Mouse (Mus musculus) heart, embryonic 10.5 days (tissue): ENCODE measurements at regions not wholly inside any gene's neighbourhood (a gene's known extent, or its start where the extent isn't known, plus 50 kb on each side); places are given as distances from the start of the nearest gene placed in this dataset.
A peak's percentile ranks its signal among the peaks of the same experiment; 100 is the strongest.
"Not testable (repeated sequence)": the region's sequence is repeated elsewhere in the genome, so short reads cannot be mapped to it uniquely, and the experiment has no call there.

Experiments
- DNase-seq: peaks from one replicate; pipeline ENCODE4 v3.0.0-alpha.2; 2017; ENCODE audit warnings: low spot score
- H3K27ac ChIP-seq: fragments of 300-500 bp; sonication (generic); 2 replicates; pipeline ENCODE4 v1.5.1; 2016; ENCODE audit warnings: mild to moderate bottlenecking
- H3K27me3 ChIP-seq: fragments of 300-500 bp; sonication (generic); 2 replicates; pipeline ENCODE4 v1.6.1; 2016; ENCODE audit warnings: mild to moderate bottlenecking; ENCODE audit not compliant: poor library complexity, insufficient read depth, severe bottlenecking
- H3K36me3 ChIP-seq: fragments of 300-500 bp; sonication (generic); 2 replicates; pipeline ENCODE4 v1.6.1; 2016; ENCODE audit warnings: mild to moderate bottlenecking, moderate library complexity
- H3K4me1 ChIP-seq: fragments of 300-500 bp; sonication (generic); 2 replicates; pipeline ENCODE4 v1.6.1; 2016; ENCODE audit warnings: mild to moderate bottlenecking
- H3K4me3 ChIP-seq: fragments of 300-500 bp; sonication (generic); 2 replicates; pipeline ENCODE4 v1.5.1; 2016; ENCODE audit warnings: mild to moderate bottlenecking, moderate library complexity
- H3K9me3 ChIP-seq: fragments of 300-500 bp; sonication (generic); 2 replicates; pipeline ENCODE4 v1.6.1; 2016; ENCODE audit warnings: mild to moderate bottlenecking, moderate library complexity
- WGBS: fragments of 180-500 bp; shearing (Covaris S2); methylation state at CpG from one replicate; pipeline ENCODE4 v1.1.7; 2016; 5-methylcytosine and 5-hydroxymethylcytosine counted together

GRCm38 (mm10) chrX:50675356-50675755, 165.5 kb upstream of the Stk26 start:
- WGBS = 33% methylated on average over 6 of the region's 6 CpGs
- no peaks in the 10 kb centered on the region for H3K36me3 ChIP-seq
- H3K4me3 ChIP-seq = no peak overlapping the region
- H3K27ac ChIP-seq = no peak overlapping the region
- H3K4me1 ChIP-seq = no peaks in the 10 kb centered on the region
- H3K27me3 ChIP-seq = peaks cover 11% of the 10 kb centered on the region; the same call in 1 of the 2 replicates
- no peaks in the 10 kb centered on the region for H3K9me3 ChIP-seq
- no peak for DNase-seq

GRCm38 (mm10) chrX:50657835-50658565, 182.8 kb upstream of the Stk26 start:
- Histone ChIP-seq H3K36me3 (no peaks in the 10 kb centered on the region), H3K27me3 (peaks cover 6% of the 10 kb centered on the region; the same call in 1 of the 2 replicates), H3K4me1 (no peaks in the 10 kb centered on the region), H3K9me3 (no peaks in the 10 kb centered on the region), H3K27ac (peak overlapping the region; percentile 75), H3K4me3 (no peak overlapping the region)
- DNase-seq = peak; percentile 75
- WGBS = 37% methylated on average over 9 of the region's 9 CpGs

DNA sequence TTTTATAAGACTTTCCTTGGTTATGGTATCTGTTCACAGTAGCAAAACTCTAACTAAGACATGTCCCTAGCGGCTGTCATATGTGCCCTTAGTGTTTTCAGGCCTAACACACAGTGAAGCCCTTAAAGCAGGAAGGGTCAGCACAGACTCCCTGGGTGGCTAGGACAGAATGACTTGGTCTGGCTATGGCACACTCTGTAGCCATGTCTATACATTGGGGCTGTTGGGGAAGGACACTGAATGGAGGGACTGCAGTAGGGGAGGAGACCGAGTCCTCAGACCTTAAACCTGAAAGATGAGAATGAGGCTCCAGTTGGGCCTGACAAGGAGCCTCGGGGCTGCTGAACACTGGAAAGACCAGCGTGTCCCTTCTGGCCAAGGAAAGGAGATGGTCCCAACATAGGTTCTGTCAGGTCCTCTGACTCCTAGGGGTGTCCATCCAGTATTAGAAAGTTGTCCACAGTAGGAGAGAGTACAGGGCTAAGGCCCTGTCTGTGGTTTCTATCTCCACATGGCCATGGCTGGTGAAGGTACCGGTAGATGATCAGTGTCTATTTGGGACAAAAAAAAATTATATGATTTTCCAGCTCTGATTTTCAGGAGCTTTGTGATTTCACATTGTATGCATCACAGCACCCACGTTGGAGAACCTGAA, 183.5 kb upstream of the Stk26 start:
- Histone ChIP-seq H3K9me3 (no peaks in the 10 kb centered on the region), H3K27ac (no peak overlapping the region), H3K4me1 (no peaks in the 10 kb centered on the region), H3K36me3 (no peaks in the 10 kb centered on the region), H3K27me3 (peaks cover 6% of the 10 kb centered on the region; the same call in 1 of the 2 replicates), H3K4me3 (no peak overlapping the region)
- DNase-seq = no peak
- WGBS = 63% methylated on average over 6 of the region's 6 CpGs

GRCm38 (mm10) chrX:50655380-50655779, 185.5 kb upstream of the Stk26 start:
- not testable (repeated sequence) for H3K9me3 ChIP-seq, H3K27me3 ChIP-seq, DNase-seq, H3K4me1 ChIP-seq, H3K27ac ChIP-seq, H3K4me3 ChIP-seq, H3K36me3 ChIP-seq
- WGBS = 91% methylated on average over 1 of the region's 1 CpGs

DNA sequence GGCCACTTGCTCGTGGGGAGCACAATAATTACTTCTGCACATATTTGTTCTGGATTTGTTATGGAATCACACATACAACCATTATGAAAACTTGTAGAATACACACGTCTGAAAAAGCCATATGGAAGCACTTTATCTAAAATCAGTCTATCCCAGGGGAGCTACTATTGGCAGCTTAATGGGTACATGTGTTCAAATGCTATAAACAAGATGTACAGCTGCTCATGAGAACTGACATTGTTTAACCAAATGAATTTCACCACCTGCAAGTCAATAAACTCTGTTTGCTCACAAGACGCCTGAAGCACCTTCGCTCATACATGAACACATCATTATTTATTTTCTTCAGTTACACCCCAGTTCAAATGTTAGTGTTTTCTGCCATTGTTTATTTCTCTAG, 199.5 kb upstream of the Stk26 start:
- DNase-seq = no peak
- no peak overlapping the region for H3K27ac ChIP-seq
- 51% methylated on average over 4 of the region's 4 CpGs for WGBS
- no peaks in the 10 kb centered on the region for H3K4me1 ChIP-seq
- H3K9me3 ChIP-seq = no peaks in the 10 kb centered on the region
- no peaks in the 10 kb centered on the region; the same call in 1 of the 2 replicates for H3K27me3 ChIP-seq
- no peak overlapping the region for H3K4me3 ChIP-seq
- H3K36me3 ChIP-seq = no peaks in the 10 kb centered on the region

DNA sequence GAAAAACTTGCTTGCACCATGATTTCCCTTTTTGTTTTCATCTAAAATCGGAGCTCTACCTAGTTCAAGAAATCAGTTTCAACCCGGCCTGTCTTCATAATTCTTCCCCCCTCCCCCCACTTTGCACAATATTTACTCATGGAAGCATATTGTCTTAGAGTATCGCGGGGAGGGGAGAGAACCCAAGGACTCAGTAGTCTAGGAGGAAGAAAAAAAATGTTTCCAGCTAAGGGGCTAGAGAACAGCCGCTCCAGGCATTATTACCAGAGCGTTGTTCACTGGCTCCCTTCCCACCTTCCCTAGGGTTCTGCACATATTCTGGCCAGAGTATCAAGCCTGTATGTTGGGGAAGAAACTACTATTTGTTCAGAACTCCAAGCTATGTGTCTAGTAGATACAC, 205.2 kb upstream of the Stk26 start:
- Histone ChIP-seq H3K4me3 (peak overlapping the region; percentile 64), H3K4me1 (no peaks in the 10 kb centered on the region), H3K27me3 (no peaks in the 10 kb centered on the region; the same call in 1 of the 2 replicates), H3K36me3 (no peaks in the 10 kb centered on the region), H3K9me3 (no peaks in the 10 kb centered on the region), H3K27ac (peak overlapping the region; percentile 82)
- 33% methylated on average over 6 of the region's 6 CpGs for whole genome bisulfite sequencing
- no peak for DNase-seq

- H3K27ac ChIP-seq = peak overlapping the region; percentile 82
- no peaks in the 10 kb centered on the region for H3K4me1 ChIP-seq
- H3K4me3 ChIP-seq = peak overlapping the region; percentile 64
- H3K27me3 ChIP-seq = no peaks in the 10 kb centered on the region; the same call in 1 of the 2 replicates
- no peaks in the 10 kb centered on the region for H3K9me3 ChIP-seq
- 16% methylated on average over 30 of the region's 30 CpGs for WGBS
- 0 out of 2 replicates have a peak, but pooled peaks cover 2% of the 10 kb centered on the region for H3K36me3 ChIP-seq
- peak; percentile 94 for DNase-seq
Measured at GRCm38 (mm10) chrX:50634842-50635615, 205.8 kb upstream of the Stk26 start.

GRCm38 (mm10) chrX:50632536-50632935, 204.2 kb upstream of the Olfr1324 start:
- Histone ChIP-seq H3K9me3 (no peaks in the 10 kb centered on the region), H3K27me3 (no peaks in the 10 kb centered on the region; the same call in 1 of the 2 replicates), H3K27ac (no peak overlapping the region), H3K4me3 (no peak overlapping the region; the same call in 1 of the 2 replicates), H3K4me1 (no peaks in the 10 kb centered on the region), H3K36me3 (0 out of 2 replicates have a peak, but pooled peaks cover 3% of the 10 kb centered on the region)
- DNase-seq = no peak
- 36% methylated on average over 6 of the region's 6 CpGs for WGBS

DNA sequence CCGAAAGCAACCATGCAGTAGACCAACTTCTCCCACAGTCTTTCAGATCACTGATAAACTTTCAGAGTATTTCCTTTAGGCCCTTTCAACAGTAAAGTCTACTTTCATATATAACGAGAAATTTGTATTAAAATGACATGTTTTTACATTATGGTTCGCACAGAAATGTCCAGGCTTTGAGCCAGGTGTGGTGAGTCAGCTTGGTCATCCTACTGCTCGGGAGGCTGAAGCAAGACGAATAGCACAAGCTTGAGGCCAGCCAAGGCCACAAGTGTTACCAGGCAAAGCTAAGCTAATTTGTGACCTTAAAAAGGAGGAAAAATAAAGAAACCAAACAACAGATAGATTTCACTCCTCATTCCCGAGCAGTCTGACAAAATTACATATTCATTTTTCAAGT, 197.0 kb upstream of the Olfr1324 start:
- Histone ChIP-seq H3K9me3 (no peaks in the 10 kb centered on the region), H3K36me3 (peaks cover 14% of the 10 kb centered on the region; the same call in 1 of the 2 replicates), H3K4me3 (no peak overlapping the region), H3K27me3 (no peaks in the 10 kb centered on the region), H3K4me1 (no peaks in the 10 kb centered on the region), H3K27ac (no peak overlapping the region)
- no peak for DNase-seq
- WGBS = 82% methylated on average over 6 of the region's 6 CpGs

DNA sequence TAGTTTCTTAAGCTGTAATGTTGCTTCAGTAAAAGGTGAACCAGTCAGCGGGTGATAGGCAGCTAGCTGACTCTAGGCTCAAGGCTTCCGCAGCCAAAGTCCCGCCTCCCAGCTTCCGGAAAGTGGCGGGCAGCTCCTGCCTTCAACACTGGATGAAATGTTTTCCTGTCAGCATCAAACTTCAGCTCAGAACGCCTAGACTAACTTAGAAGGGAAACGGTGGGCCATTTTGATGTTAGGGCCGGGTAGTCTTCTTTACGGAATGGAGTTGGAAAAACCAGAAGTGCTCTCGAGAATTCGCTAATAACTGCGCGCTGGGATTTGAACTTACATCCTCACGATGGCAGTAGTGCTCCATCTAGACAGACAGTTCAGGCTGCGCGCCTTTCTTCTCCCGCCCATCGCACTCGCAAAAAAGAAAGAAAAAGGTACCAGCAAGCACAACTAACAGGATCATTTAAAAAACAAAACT, 194.7 kb upstream of the Olfr1324 start:
- Histone ChIP-seq H3K27ac (no peak overlapping the region), H3K36me3 (peaks cover 23% of the 10 kb centered on the region), H3K4me1 (no peaks in the 10 kb centered on the region), H3K27me3 (no peaks in the 10 kb centered on the region), H3K4me3 (peak overlapping the region; percentile 36; the same call in 1 of the 2 replicates), H3K9me3 (no peaks in the 10 kb centered on the region)
- 59% methylated on average over 19 of the region's 19 CpGs for WGBS
- DNase-seq = no peak

DNA sequence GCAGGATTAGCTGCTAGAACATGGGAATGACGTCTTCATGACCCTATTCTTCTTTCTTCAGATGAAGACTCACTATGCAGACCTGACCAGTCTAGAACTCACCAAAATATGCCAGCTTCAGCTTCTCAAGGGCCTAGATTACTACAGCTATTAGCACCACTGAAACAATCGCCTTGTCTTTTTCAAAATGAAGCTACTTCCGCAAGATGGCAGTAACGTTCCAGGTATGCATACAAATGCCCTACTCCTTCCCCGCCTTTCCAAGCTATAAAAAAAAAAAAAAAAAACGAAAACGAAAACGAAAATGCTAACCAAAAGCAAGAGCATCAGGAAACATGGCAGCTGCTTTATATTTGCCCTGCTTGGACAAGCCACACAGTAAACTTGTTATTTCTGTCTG, 192.6 kb upstream of the Olfr1324 start:
- peaks cover 30% of the 10 kb centered on the region for H3K36me3 ChIP-seq
- H3K4me1 ChIP-seq = no peaks in the 10 kb centered on the region
- WGBS = 64% methylated on average over 8 of the region's 8 CpGs
- H3K9me3 ChIP-seq = no peaks in the 10 kb centered on the region
- no peak overlapping the region for H3K27ac ChIP-seq
- H3K27me3 ChIP-seq = no peaks in the 10 kb centered on the region
- no peak overlapping the region for H3K4me3 ChIP-seq
- DNase-seq = no peak

DNA sequence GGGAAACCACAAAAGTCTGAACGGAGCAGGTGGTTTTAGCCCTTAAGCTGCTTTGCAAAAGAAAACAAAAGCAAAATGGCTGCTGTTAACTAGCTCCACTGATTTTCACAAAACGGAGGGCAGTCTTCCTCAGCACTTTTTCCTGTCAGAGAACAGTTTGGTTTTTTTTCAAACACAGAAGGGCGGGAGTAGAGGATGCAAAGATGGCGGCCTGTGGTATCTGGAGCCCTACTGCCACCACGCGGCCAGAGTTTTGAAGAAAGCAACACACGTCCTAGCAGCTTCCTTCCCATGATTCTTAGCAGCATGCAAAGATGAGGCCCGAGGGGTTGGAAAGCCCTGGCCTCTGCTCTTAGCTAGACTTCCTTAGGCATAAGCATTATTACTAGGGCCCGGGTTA, 191.6 kb upstream of the Olfr1324 start:
- DNase-seq = peak; percentile 75
- H3K27ac ChIP-seq = no peak overlapping the region
- H3K9me3 ChIP-seq = no peaks in the 10 kb centered on the region
- H3K36me3 ChIP-seq = peaks cover 27% of the 10 kb centered on the region
- H3K4me3 ChIP-seq = no peak overlapping the region
- H3K4me1 ChIP-seq = no peaks in the 10 kb centered on the region
- no peaks in the 10 kb centered on the region for H3K27me3 ChIP-seq
- WGBS = 70% methylated on average over 9 of the region's 9 CpGs

DNA sequence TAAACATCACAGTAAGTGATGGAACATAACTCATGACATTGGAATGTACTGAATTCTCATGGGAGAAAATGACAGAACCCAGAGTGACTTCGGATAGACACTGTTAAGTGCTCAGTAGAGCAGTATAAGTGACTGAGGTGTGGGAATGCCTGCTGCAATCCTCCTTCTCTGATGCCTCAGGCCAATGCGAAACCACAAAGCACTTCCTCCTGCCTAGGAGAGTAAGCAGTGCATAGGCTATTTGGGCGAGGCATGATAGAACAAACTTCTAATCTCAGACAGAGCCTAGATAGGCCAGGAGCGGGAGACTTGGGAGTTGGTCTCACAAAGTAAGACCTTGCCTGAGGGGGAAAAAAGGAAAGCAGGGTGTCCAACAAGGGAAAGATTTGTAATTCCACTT, 190.6 kb upstream of the Olfr1324 start:
- Histone ChIP-seq H3K4me1 (no peaks in the 10 kb centered on the region), H3K27me3 (no peaks in the 10 kb centered on the region), H3K9me3 (no peaks in the 10 kb centered on the region), H3K27ac (no peak overlapping the region), H3K4me3 (no peak overlapping the region), H3K36me3 (peaks cover 33% of the 10 kb centered on the region)
- 69% methylated on average over 4 of the region's 4 CpGs for WGBS
- DNase-seq = no peak
